Mouse (Mus musculus): Measurements from ENCODE around the gene Gm20219. TPM values are rescaled to one million over a fixed set of nuclear protein-coding genes. Genes with fewer than 3 reads are reported as not detected.

Gm20219 gene
- total and polyA plus RNA-seq, 2 experiments from 2014 or later, result 0.22 to 0.56 TPM

DNA sequence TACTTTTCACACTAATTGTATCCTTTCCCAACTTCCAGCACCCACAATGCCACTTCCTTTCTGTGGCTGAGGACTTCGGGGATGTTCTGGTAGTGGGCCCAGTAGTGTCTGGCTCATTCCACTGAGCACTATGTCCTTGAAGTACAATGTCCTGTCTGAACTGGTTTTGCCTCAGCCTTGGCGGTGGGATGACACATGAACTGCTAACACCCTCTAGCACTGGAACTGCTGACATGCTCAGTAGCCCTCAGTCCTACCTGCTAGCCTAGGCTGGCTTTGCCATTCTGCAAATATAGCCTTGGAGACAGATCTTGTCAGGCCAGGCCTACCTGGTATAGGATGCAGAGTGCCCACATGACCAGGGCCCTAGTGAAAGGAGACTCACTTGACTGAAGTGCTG is 7.7 kb upstream of the Gm20219 start:
- H3K9ac ChIP-seq (replicated peaks; ENCODE audit: low read length, poor library complexity, severe bottlenecking), result no peak overlapping the region
- no peaks in the 10 kb centered on the region for H3K9me3 ChIP-seq (ENCODE audit: low read length)
- H3K36me3 ChIP-seq (ENCODE audit: insufficient read depth, low read length), result peaks cover 61% of the 10 kb centered on the region
- H3K4me1 ChIP-seq (ENCODE audit: insufficient read depth, low read length), result no peaks in the 10 kb centered on the region
- DNase-seq (ENCODE audit: low spot score), result no peak
- 85% methylated on average over 2 of the region's 2 CpGs for WGBS
- no peak for ATAC-seq (ENCODE audit: low FRiP score)
- H3K27ac ChIP-seq (ENCODE audit: low read depth, low read length), result no peak overlapping the region
- no peak for TF ChIP-seq CTCF (IDR thresholded peaks at IDR 0.05)
- no peak overlapping the region for H3K4me2 ChIP-seq (ENCODE audit: low read depth, low read length, poor library complexity, severe bottlenecking)
- H3K27me3 ChIP-seq (ENCODE audit: insufficient read depth, low read length), result no peaks in the 10 kb centered on the region
- no peak overlapping the region for H3K4me3 ChIP-seq (ENCODE audit: low read depth, low read length)

DNA sequence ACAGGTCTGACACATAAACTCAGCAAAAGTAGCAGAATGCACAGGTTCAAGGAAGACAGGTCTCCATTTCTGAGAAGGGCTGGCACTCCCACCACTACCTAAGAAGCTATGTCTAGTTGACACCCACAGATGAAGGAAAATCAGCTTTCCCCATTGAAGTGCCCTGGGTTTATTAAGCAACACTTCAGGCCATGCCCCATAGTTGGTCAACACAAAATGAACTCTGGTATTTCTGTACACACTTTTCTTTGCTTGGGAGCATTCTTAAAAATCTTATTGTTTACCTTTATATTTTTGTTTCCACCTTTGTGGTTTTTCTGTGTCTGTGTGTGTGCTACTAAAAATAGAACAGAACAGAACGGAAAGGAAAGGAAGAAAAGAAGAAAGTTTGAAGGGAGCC is 5.9 kb upstream of the Gm20219 start:
- no peaks in the 10 kb centered on the region for H3K27me3 ChIP-seq (ENCODE audit: insufficient read depth, low read length)
- H3K36me3 ChIP-seq (ENCODE audit: insufficient read depth, low read length), result peaks cover 44% of the 10 kb centered on the region
- no peak for TF ChIP-seq CTCF (IDR thresholded peaks at IDR 0.05)
- ATAC-seq (ENCODE audit: low FRiP score) (no peak), DNase-seq (ENCODE audit: low spot score) (no peak)
- WGBS, result 73% methylated on average over 1 of the region's 1 CpGs
- H3K9ac ChIP-seq (replicated peaks; ENCODE audit: low read length, poor library complexity, severe bottlenecking), result no peak overlapping the region
- no peak overlapping the region for H3K4me3 ChIP-seq (ENCODE audit: low read depth, low read length)
- no peaks in the 10 kb centered on the region for H3K4me1 ChIP-seq (ENCODE audit: insufficient read depth, low read length)
- no peak overlapping the region for H3K4me2 ChIP-seq (ENCODE audit: low read depth, low read length, poor library complexity, severe bottlenecking)
- H3K9me3 ChIP-seq (ENCODE audit: low read length), result no peaks in the 10 kb centered on the region
- no peak overlapping the region for H3K27ac ChIP-seq (ENCODE audit: low read depth, low read length)

DNA sequence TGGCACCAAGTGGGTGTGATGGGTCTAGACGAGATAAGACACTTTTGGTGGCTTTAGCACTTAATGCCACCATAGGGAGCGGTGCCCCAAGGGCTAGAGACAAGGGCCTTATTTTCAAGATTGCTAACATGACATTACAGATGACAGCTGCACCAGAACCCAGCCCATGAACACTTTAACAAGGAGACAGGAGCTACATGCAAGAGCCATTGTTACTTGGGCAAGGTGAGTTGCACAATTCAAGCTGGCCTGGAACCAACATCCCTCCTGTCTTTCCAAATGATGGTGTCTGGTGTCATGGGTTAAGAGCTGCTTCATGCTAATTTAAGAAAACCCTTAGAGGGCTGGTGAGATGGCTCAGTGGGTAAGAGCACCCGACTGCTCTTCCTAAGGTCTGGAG is 5.2 kb upstream of the Gm20219 start:
- peaks cover 36% of the 10 kb centered on the region for H3K36me3 ChIP-seq (ENCODE audit: insufficient read depth, low read length)
- H3K9ac ChIP-seq (replicated peaks; ENCODE audit: low read length, poor library complexity, severe bottlenecking), result no peak overlapping the region
- TF ChIP-seq CTCF (IDR thresholded peaks at IDR 0.05), result no peak
- no peaks in the 10 kb centered on the region for H3K27me3 ChIP-seq (ENCODE audit: insufficient read depth, low read length)
- no peak overlapping the region for H3K4me2 ChIP-seq (ENCODE audit: low read depth, low read length, poor library complexity, severe bottlenecking)
- H3K4me3 ChIP-seq (ENCODE audit: low read depth, low read length), result no peak overlapping the region
- 79% methylated on average over 3 of the region's 3 CpGs for WGBS
- H3K4me1 ChIP-seq (ENCODE audit: insufficient read depth, low read length), result no peaks in the 10 kb centered on the region
- no peak for ATAC-seq (ENCODE audit: low FRiP score)
- no peak for DNase-seq (ENCODE audit: low spot score)
- no peaks in the 10 kb centered on the region for H3K9me3 ChIP-seq (ENCODE audit: low read length)
- H3K27ac ChIP-seq (ENCODE audit: low read depth, low read length), result no peak overlapping the region

DNA sequence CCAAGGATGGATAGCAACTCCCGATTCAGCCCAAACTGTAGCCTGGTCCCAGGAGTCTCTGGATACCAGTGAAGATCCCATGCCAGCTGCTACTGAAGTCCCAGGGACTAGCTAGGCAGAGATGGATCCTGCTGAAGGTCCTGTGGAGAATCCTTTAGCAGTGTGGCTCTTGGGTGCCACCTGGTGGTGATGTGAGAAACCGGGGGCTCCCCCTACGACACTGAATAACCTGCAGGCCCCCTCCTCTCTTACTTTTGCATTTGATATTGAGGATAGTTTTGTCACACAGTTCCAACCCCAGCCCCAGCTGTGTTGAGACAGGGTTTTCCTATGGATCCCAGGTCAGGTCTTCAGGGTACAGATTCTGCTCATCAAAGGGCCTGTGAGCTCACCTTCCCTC is 4.3 kb upstream of the Gm20219 start:
- H3K36me3 ChIP-seq (ENCODE audit: insufficient read depth, low read length), result peaks cover 27% of the 10 kb centered on the region
- no peak overlapping the region for H3K9ac ChIP-seq (replicated peaks; ENCODE audit: low read length, poor library complexity, severe bottlenecking)
- H3K4me3 ChIP-seq (ENCODE audit: low read depth, low read length), result no peak overlapping the region
- H3K27ac ChIP-seq (ENCODE audit: low read depth, low read length), result no peak overlapping the region
- WGBS, result 16% methylated on average over 3 of the region's 3 CpGs
- no peak overlapping the region for H3K4me2 ChIP-seq (ENCODE audit: low read depth, low read length, poor library complexity, severe bottlenecking)
- no peaks in the 10 kb centered on the region for H3K4me1 ChIP-seq (ENCODE audit: insufficient read depth, low read length)
- peak; percentile 57 for ATAC-seq (ENCODE audit: low FRiP score)
- TF ChIP-seq CTCF (IDR thresholded peaks at IDR 0.05), result peak; percentile 90
- H3K9me3 ChIP-seq (ENCODE audit: low read length), result no peaks in the 10 kb centered on the region
- no peaks in the 10 kb centered on the region for H3K27me3 ChIP-seq (ENCODE audit: insufficient read depth, low read length)
- peak; percentile 80 for DNase-seq (ENCODE audit: low spot score)

DNA sequence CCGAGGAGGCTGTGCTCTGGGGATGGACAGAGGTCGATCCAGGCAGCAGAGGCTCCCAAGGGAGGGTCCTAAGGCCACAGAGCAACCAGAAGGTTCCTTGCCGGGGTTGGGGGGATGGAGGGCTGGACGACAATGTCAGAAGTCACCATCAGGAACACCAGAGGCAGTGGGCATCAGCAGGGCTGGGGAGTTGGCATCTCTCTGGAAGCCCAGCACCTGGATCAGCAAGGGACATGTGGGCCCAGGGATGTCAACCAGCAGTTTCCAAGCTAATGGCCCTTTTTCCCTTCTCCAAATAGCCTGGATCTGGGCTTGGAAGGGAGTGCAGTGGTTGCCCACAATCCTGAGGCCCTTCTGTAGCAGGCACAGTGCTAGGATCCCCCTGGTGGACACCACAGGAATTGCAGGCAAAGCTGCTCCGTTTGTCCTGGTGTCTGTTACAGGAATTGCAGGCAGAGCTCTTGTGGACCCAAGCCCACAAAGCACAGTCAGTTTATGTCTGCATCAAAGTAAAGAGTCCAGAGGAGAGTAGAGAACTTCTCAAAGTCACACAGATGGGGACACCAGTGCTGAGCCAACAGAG is 1.3 kb downstream of the Gm20219 start:
- no peak; the same call in 1 of the 2 replicates for ATAC-seq (ENCODE audit: low FRiP score)
- Histone ChIP-seq H3K36me3 (ENCODE audit: insufficient read depth, low read length) (no peaks in the 10 kb centered on the region), H3K4me2 (ENCODE audit: low read depth, low read length, poor library complexity, severe bottlenecking) (no peak overlapping the region), H3K27me3 (ENCODE audit: insufficient read depth, low read length) (no peaks in the 10 kb centered on the region), H3K9ac (replicated peaks; ENCODE audit: low read length, poor library complexity, severe bottlenecking) (no peak overlapping the region), H3K4me3 (ENCODE audit: low read depth, low read length) (no peak overlapping the region), H3K27ac (ENCODE audit: low read depth, low read length) (peak overlapping the region; percentile 83), H3K4me1 (ENCODE audit: insufficient read depth, low read length) (no peaks in the 10 kb centered on the region; the same call in 1 of the 2 replicates), H3K9me3 (ENCODE audit: low read length) (no peaks in the 10 kb centered on the region)
- DNase-seq (ENCODE audit: low spot score), result peak; percentile 73
- TF ChIP-seq CTCF (IDR thresholded peaks at IDR 0.05), result peak; percentile 98
- 43% methylated on average over 5 of the region's 5 CpGs for WGBS

DNA sequence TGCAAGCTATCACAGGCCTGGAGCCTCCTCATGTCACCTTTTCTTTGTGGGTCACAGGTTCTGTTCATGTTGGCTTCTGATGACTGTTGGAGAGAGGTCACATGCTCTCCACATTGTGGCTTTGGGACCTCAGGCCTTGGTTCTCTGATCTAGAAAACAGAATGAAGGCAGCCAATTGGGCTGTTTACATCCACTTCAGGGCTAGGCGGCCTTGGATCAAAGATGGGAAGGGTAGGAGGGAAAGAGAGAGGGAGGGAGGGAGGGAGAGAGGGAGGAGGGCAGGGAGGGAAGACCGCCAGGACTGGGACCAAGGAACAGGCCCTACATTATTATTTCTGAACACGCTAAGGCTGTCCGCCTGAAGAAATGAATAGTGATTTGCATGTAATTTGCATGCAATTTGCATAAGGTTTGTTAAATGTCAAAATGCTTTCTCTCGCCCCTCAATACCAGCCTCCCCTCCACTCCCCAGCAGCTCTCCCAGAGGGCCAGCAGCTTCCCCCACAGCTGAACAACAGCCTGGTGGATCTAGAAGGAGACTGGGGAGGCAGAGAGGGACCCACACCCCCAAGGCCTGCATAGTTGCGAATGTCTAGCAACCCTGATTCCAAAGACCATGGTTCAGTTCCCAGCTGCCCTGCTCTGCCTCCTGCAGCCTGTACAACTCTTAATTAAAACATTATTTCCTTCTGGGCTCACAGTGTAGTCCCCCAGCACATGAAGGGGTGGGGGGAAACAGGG is 2.2 kb downstream of the Gm20219 start:
- no peak overlapping the region for H3K9ac ChIP-seq (replicated peaks; ENCODE audit: low read length, poor library complexity, severe bottlenecking)
- H3K9me3 ChIP-seq (ENCODE audit: low read length), result no peaks in the 10 kb centered on the region
- DNase-seq (ENCODE audit: low spot score) (peak; percentile 83), ATAC-seq (ENCODE audit: low FRiP score) (peak; percentile 78)
- H3K4me1 ChIP-seq (ENCODE audit: insufficient read depth, low read length), result peaks cover 6% of the 10 kb centered on the region
- H3K4me2 ChIP-seq (ENCODE audit: low read depth, low read length, poor library complexity, severe bottlenecking), result no peak overlapping the region
- no peak overlapping the region for H3K4me3 ChIP-seq (ENCODE audit: low read depth, low read length)
- 28% methylated on average over 6 of the region's 6 CpGs for WGBS
- no peaks in the 10 kb centered on the region for H3K36me3 ChIP-seq (ENCODE audit: insufficient read depth, low read length)
- H3K27me3 ChIP-seq (ENCODE audit: insufficient read depth, low read length), result no peaks in the 10 kb centered on the region
- no peak for TF ChIP-seq CTCF (IDR thresholded peaks at IDR 0.05)
- H3K27ac ChIP-seq (ENCODE audit: low read depth, low read length), result peak overlapping the region; percentile 83

Measured in midbrain, postnatal 0 days (tissue).